Mouse (Mus musculus): Measurements from ENCODE around the gene Gm42715. TPM values are rescaled to one million over a fixed set of nuclear protein-coding genes. Genes with fewer than 3 reads are reported as not detected.

The Gm42715 gene
- polyA plus RNA-seq (2015; fragmentation: Nextera tagmentation; extraction: Ambion mirVana) = 18.6 and 19.0 TPM in 2 replicates

DNA sequence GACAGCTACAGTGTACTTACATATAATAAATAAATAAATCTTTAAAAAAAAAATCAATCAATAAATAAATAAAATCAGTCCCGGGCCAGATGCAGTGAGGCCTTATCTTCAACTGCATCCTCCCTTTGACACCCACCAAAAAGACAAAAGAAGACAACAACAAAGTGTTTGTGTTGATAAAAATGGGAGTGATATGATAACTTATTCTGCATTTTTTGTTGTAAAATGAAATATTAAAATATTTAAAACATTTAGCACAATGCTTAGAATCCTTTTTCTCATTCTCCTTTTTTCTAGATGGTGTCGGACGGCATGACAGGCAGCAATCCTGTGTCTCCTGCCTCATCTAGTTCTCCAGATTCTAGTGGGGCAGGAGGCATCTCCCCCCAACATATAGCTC is at the start of gene Gm42715:
TSS of gene Gm42715 (plus strand) at position 301 of the 400 bp plus-strand sequence.
- WGBS = 89% methylated on average over 3 of the region's 3 CpGs
- ATAC-seq (ENCODE audit: insufficient number of reproducible peaks, insufficient read depth, low FRiP score, low TSS enrichment, low read depth) = no peak
- peaks cover 85% of the 10 kb centered on the region for H3K36me3 ChIP-seq
- no peak within 1 kb of the TSS for H3K4me2 ChIP-seq
- no peaks in the 10 kb centered on the region for H3K27me3 ChIP-seq
- H3K4me1 ChIP-seq = no peaks in the 10 kb centered on the region
- H3K27ac ChIP-seq = no peak within 1 kb of the TSS
- H3K9me3 ChIP-seq = no peaks in the 10 kb centered on the region
- no peak within 1 kb of the TSS for H3K9ac ChIP-seq
- no peak within 1 kb of the TSS for H3K4me3 ChIP-seq

- Histone ChIP-seq H3K9me3 (no peaks in the 10 kb centered on the region), H3K4me3 (peak overlapping the region; percentile 82), H3K4me1 (peaks cover 13% of the 10 kb centered on the region), H3K9ac (peak overlapping the region; percentile 88), H3K27ac (peak overlapping the region; percentile 99), H3K36me3 (peaks cover 56% of the 10 kb centered on the region), H3K4me2 (peak overlapping the region; percentile 84), H3K27me3 (no peaks in the 10 kb centered on the region)
- no peak for ATAC-seq (ENCODE audit: insufficient number of reproducible peaks, insufficient read depth, low FRiP score, low TSS enrichment, low read depth)
- 8% methylated on average over 10 of the region's 10 CpGs for WGBS
Observed at GRCm38 (mm10) chr7:127470011-127470715, 49.2 kb upstream of the Gm42715 start.

- H3K27me3 ChIP-seq = no peaks in the 10 kb centered on the region
- H3K27ac ChIP-seq = peak overlapping the region; percentile 99
- peak overlapping the region; percentile 88 for H3K9ac ChIP-seq
- peak overlapping the region; percentile 84 for H3K4me2 ChIP-seq
- H3K9me3 ChIP-seq = no peaks in the 10 kb centered on the region
- WGBS = under 1% methylated on average over 45 of the region's 46 CpGs
- peak; percentile 92 for ATAC-seq (ENCODE audit: insufficient number of reproducible peaks, insufficient read depth, low FRiP score, low TSS enrichment, low read depth)
- H3K4me1 ChIP-seq = peaks cover 13% of the 10 kb centered on the region
- H3K36me3 ChIP-seq = peaks cover 56% of the 10 kb centered on the region
- peak overlapping the region; percentile 82 for H3K4me3 ChIP-seq
Observed at GRCm38 (mm10) chr7:127470743-127471645, 48.4 kb upstream of the Gm42715 start.

- Histone ChIP-seq H3K4me1 (peaks cover 13% of the 10 kb centered on the region), H3K27me3 (no peaks in the 10 kb centered on the region), H3K4me2 (peak overlapping the region; percentile 84), H3K4me3 (peak overlapping the region; percentile 82), H3K27ac (peak overlapping the region; percentile 99), H3K9ac (peak overlapping the region; percentile 88), H3K36me3 (peaks cover 56% of the 10 kb centered on the region), H3K9me3 (no peaks in the 10 kb centered on the region)
- ATAC-seq (ENCODE audit: insufficient number of reproducible peaks, insufficient read depth, low FRiP score, low TSS enrichment, low read depth) = peak; percentile 27
- WGBS = 0% methylated on average over 23 of the region's 25 CpGs
Observed at GRCm38 (mm10) chr7:127471646-127472010, 47.8 kb upstream of the Gm42715 start.

DNA sequence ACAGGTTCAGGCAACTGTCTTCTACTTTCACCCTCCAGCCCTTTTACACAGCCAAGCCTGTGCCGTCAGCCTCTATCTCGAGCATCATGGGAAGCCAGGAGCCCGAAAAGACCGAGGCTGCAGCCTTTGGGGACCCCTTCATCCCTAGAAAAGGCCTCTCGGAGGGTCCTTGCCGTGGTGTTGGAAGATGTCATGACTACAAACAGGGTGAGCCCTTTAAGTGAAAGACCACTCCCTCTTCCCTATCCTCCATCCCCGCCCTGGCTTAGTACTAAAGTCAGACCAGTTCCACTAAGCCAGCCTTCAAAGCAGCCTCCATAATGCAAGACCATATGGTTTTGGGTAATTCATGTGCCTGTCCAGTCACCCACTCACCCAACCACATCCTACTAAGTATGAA is 47.3 kb upstream of the Gm42715 start:
- ATAC-seq (ENCODE audit: insufficient number of reproducible peaks, insufficient read depth, low FRiP score, low TSS enrichment, low read depth) = no peak
- Histone ChIP-seq H3K27ac (peak overlapping the region; percentile 99), H3K9me3 (no peaks in the 10 kb centered on the region), H3K4me2 (peak overlapping the region; percentile 84), H3K36me3 (peaks cover 52% of the 10 kb centered on the region), H3K4me1 (peaks cover 17% of the 10 kb centered on the region), H3K4me3 (peak overlapping the region; percentile 82), H3K9ac (peak overlapping the region; percentile 88), H3K27me3 (no peaks in the 10 kb centered on the region)
- 1% methylated on average over 7 of the region's 7 CpGs for WGBS

DNA sequence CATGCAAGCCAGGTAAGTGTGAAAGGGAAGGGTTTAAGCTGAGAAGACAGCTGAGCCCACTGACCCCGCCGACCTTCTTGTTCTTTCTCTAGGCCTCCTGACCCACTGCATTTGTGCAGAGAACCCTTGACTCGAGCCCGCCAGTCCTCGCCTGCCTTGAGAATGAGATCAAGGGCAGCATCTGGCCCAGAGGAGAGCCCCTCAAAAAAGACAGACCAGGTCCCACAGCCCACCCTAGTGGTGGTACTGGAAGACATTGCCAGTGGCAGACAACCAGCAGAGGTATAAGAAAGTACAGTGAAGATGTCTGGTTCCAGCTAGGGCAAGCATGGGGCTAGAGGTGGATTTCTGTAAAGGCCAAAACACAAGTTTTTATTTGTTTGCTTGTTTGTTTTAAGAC is 45.7 kb upstream of the Gm42715 start:
- no peaks in the 10 kb centered on the region for H3K27me3 ChIP-seq
- no peak overlapping the region for H3K4me2 ChIP-seq
- 89% methylated on average over 5 of the region's 5 CpGs for WGBS
- peaks cover 39% of the 10 kb centered on the region for H3K36me3 ChIP-seq
- H3K27ac ChIP-seq = no peak overlapping the region
- H3K9ac ChIP-seq = no peak overlapping the region
- 0 out of 2 replicates have a peak overlapping the region, but pooled peaks have one; percentile 2 for H3K4me3 ChIP-seq
- ATAC-seq (ENCODE audit: insufficient number of reproducible peaks, insufficient read depth, low FRiP score, low TSS enrichment, low read depth) = no peak
- peaks cover 20% of the 10 kb centered on the region for H3K4me1 ChIP-seq
- no peaks in the 10 kb centered on the region for H3K9me3 ChIP-seq

GRCm38 (mm10) chr7:127474378-127475070 is 44.9 kb upstream of the Gm42715 start:
- peaks cover 16% of the 10 kb centered on the region for H3K4me1 ChIP-seq
- H3K27ac ChIP-seq = no peak overlapping the region
- no peaks in the 10 kb centered on the region for H3K27me3 ChIP-seq
- no peak for ATAC-seq (ENCODE audit: insufficient number of reproducible peaks, insufficient read depth, low FRiP score, low TSS enrichment, low read depth)
- no peaks in the 10 kb centered on the region for H3K9me3 ChIP-seq
- no peak overlapping the region for H3K4me3 ChIP-seq
- WGBS = 82% methylated on average over 6 of the region's 6 CpGs
- peaks cover 33% of the 10 kb centered on the region for H3K36me3 ChIP-seq
- H3K4me2 ChIP-seq = no peak overlapping the region
- H3K9ac ChIP-seq = no peak overlapping the region

- Histone ChIP-seq H3K4me1 (peaks cover 23% of the 10 kb centered on the region), H3K27me3 (no peaks in the 10 kb centered on the region), H3K4me2 (no peak overlapping the region), H3K36me3 (peaks cover 34% of the 10 kb centered on the region), H3K9ac (0 out of 2 replicates have a peak overlapping the region, but pooled peaks have one; percentile 16), H3K4me3 (no peak overlapping the region), H3K27ac (no peak overlapping the region), H3K9me3 (no peaks in the 10 kb centered on the region)
- WGBS = 94% methylated on average over 11 of the region's 11 CpGs
- no peak for ATAC-seq (ENCODE audit: insufficient number of reproducible peaks, insufficient read depth, low FRiP score, low TSS enrichment, low read depth)
Observed at GRCm38 (mm10) chr7:127475186-127475740, 44.1 kb upstream of the Gm42715 start.

- Histone ChIP-seq H3K4me3 (no peak overlapping the region), H3K27ac (no peak overlapping the region), H3K27me3 (no peaks in the 10 kb centered on the region), H3K9ac (no peak overlapping the region), H3K36me3 (peaks cover 44% of the 10 kb centered on the region), H3K4me1 (peaks cover 34% of the 10 kb centered on the region), H3K9me3 (no peaks in the 10 kb centered on the region), H3K4me2 (no peak overlapping the region)
- no peak for ATAC-seq (ENCODE audit: insufficient number of reproducible peaks, insufficient read depth, low FRiP score, low TSS enrichment, low read depth)
- 93% methylated on average over 11 of the region's 11 CpGs for WGBS
Observed at GRCm38 (mm10) chr7:127476336-127476735, 43.0 kb upstream of the Gm42715 start.

- Histone ChIP-seq H3K4me1 (peaks cover 34% of the 10 kb centered on the region), H3K4me3 (peak overlapping the region; percentile 99), H3K27me3 (no peaks in the 10 kb centered on the region), H3K27ac (peak overlapping the region; percentile 98), H3K36me3 (peaks cover 48% of the 10 kb centered on the region), H3K9ac (peak overlapping the region; percentile 98), H3K4me2 (peak overlapping the region; percentile 98), H3K9me3 (no peaks in the 10 kb centered on the region)
- no peak for ATAC-seq (ENCODE audit: insufficient number of reproducible peaks, insufficient read depth, low FRiP score, low TSS enrichment, low read depth)
- WGBS = 81% methylated on average over 4 of the region's 4 CpGs
Observed at GRCm38 (mm10) chr7:127476855-127477254, 42.5 kb upstream of the Gm42715 start.

Measured in embryonic facial prominence, embryonic 13.5 days (tissue).